Mouse (Mus musculus) MN1 (cell line): ENCODE measurements around the gene Fam83e.

Source experiments
- DNase-seq: peaks from one replicate; pipeline ENCODE4 v3.0.0-alpha.2; 2016; ENCODE audit warnings: low spot score

Fam83e gene

GRCm38 (mm10) chr7:45720413-45721233 is at the start of gene Fam83e:
Gene Fam83e, plus strand, starts transcription at chr7:45721212.
- DNase-seq = no peak

- no peak for DNase-seq
Observed at GRCm38 (mm10) chr7:45677627-45678295, 43.3 kb upstream of the Fam83e start.

DNA sequence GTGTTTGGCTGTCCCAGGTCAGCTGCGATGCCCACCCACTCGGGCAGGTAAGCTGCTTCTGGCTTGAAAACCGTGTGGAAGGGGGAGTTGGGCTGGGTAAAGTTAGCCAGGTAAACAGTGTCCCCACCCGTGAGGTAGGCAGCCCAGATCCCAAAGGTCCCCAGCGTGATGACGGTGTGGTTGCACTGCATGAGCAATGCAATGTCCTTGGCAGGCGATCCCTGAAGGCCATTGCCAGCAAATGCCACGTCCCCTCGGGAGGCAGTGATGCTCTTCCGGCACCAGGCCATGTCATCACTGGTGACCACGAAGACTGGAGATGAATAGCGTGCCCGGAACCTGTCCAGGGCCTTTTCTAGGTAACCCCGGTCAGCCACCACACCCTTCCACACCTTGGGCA is 42.5 kb upstream of the Fam83e start:
- DNase-seq = no peak

DNA sequence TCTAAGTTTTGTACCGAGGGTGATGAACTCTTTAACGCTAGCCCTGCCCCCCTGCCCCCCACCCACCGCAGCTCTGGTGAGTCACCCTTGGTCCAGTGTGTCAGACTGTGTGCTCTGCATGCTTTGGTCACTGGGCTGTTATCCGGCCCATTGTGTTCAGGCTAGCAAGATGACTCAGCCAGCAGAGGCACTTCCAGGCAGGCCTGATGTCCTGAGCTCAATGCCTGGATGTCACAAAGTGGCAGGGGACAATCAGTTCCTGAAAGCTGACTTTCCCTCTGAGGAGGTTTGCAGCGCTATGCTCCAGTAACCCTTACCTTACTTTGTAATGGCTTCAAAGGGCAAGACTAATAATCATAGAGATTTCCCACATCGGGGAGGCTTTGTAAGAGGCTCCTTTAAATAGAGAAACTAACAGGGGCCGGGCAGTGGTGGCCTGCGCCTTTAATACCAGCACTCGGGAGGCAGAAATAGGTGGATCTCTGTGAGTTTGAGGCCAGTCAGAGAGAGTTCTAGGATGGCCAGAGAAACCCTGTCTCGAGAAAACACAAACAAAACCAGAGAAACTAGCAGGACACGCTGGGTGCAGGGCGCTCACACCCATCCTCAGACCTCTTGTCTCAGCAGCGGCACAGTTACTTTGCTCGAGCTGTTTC is 40.9 kb upstream of the Fam83e start:
- peak; percentile 49 for DNase-seq

DNA sequence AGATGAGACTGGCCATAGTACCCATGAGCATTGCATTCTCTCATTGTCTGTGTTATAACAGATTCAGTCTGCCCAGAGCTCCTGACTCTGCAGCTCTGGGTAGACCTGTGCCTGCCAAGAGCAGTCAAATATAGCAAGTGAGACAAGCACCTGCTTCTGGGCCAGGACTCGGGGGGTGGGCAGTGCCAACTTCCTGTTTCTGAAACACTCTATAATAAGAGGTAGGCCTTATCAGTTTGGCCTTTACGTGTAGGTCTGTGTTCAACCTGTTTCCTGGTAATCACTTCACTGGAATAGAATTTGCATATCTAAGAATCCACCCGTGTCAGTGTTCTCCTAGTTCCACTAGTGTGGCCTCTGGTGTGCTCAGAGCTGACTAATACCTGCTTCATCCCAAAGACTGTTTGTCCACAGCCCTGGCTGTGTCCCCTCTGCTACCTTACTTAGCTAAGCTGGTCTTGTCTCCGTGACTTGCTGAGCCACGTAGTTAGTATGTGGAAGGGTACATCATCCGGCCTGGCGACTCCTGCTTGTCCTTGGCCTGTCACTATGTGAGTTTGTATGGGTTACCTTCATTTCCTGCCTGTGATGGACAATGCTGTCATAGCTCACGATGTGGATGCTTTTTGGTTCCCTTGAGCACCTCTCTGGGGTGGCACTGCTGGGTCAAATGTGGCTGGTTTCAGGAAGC is 39.8 kb upstream of the Fam83e start:
- no peak for DNase-seq

GRCm38 (mm10) chr7:45682144-45683126 is 38.6 kb upstream of the Fam83e start:
- peak; percentile 88 for DNase-seq

DNA sequence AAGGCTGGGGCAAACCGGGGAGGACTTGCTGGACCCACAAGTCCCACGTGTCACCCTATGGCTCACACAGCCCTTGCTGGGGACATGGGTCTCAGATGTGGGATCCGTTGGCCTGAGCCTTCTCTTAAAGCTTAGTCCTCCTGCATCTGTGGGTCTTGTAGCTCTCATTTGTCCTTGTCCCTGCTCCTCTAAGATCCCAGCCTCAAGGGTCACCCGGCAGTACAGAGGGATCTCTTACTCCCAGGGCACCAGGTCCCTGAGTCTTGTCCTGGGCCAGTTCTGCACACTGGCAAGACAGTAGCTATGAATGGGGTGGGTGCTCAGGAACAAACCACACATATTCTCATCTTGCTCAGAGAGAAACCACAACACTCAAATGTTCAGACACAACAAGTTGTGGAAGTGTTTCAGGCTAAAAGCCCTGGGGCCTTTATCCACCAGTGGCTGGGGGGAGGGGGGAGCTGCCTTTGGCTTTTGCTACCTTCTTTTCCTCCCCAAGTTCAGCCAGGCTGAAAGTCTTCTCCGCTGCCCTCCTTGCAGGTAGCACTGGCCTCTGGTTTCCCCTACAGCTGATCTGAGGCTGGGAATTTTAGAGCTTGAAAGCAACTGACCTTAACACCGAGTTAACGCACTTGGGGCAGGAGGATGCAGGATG is 37.5 kb upstream of the Fam83e start, which contains the start of gene Ntn5:
TSS of gene Ntn5 (plus strand) at position 627 of the 655 bp plus-strand sequence.
- no peak for DNase-seq

GRCm38 (mm10) chr7:45685811-45686210 is 35.2 kb upstream of the Fam83e start:
- no peak for DNase-seq

DNA sequence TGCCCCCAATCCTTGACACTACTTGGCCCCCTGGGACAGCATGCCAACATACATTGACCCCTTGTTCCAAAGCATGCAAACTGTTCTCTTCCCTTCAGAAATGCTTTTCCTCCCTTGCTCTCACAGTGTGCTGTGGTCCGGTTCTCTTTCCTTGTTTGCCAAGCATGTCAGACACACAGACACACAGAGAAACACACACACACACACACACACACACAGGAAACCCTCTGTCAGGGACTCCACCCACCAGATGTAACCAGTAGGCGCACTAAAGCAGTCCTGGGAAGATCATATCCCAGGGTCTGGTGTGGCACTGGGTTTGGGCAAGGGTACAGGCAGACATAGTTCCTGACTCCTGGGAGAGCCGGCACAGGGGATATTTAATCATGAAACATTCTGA is 34.2 kb upstream of the Fam83e start:
- no peak for DNase-seq

DNA sequence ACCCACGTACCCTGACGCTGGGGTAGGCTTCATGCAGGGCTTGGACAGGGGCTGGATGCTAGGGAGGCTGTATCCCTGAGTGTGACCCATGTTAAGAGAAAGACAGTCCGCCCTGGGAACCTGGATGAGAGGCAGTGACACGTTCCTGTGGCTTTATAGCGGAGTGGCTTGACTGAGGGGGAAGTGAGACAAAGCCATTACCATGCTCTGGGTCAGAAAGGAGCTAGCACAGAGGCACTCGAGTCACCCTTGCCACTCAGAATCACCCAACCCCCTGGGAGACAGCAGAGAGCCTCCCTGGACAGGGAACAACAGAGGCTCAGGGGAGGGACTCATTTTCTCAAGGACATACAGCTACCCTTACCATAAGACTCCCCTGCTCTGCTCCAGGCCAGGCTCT is 31.9 kb upstream of the Fam83e start:
- no peak for DNase-seq

DNA sequence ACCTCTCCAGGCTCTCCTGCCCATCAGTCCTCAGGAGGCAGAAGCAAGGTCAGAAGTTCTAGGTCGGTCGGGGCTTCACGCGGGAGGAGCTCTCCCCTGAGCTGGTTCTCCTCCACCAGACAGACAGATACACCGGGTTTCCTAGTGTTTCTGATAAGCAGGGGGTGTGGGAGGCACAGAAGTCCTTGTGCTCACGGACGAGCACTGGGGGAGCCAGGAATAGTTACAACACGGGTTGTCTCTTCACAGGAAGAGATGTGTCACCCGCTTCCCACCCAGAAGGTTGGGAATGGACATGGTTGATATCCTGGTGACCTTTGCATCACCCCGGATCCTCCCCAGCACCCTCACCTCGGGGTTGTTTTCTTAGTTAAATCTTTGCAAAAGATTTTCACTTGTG is 31.2 kb upstream of the Fam83e start:
- DNase-seq = no peak

GRCm38 (mm10) chr7:45692364-45692763 is 28.6 kb upstream of the Fam83e start:
- no peak for DNase-seq

- DNase-seq = no peak
Observed at GRCm38 (mm10) chr7:45693921-45694591, 27.0 kb upstream of the Fam83e start, which contains the start of gene Sec1. Gene Sec1, minus strand, starts transcription at chr7:45694402.

GRCm38 (mm10) chr7:45695098-45695497 is 25.9 kb upstream of the Fam83e start:
- DNase-seq = no peak

DNA sequence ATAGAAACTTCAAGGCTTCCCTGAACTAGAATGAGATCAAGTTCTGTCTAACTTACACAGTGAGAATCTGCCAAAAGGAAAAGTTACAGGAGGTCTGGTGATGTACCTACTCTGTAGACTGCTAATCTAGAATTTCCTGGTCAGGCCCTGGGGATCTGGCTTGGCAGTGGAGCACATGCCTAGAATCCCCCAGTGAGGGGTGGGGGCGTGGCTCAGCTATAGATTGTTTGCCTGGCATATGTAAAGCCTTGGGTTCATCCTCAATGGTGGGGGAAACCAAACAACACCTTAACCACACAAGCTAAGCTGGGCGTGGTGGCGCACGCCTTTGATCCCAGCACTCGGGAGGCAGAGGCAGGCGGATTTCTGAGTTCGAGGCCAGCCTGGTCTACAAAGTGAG is 23.1 kb upstream of the Fam83e start:
- no peak for DNase-seq

- DNase-seq = no peak
Observed at GRCm38 (mm10) chr7:45699523-45700141, 21.4 kb upstream of the Fam83e start, which contains the start of gene Car11. Gene Car11, plus strand, starts transcription at chr7:45699843.

GRCm38 (mm10) chr7:45700301-45701015 is 20.6 kb upstream of the Fam83e start:
- DNase-seq = peak; percentile 88

DNA sequence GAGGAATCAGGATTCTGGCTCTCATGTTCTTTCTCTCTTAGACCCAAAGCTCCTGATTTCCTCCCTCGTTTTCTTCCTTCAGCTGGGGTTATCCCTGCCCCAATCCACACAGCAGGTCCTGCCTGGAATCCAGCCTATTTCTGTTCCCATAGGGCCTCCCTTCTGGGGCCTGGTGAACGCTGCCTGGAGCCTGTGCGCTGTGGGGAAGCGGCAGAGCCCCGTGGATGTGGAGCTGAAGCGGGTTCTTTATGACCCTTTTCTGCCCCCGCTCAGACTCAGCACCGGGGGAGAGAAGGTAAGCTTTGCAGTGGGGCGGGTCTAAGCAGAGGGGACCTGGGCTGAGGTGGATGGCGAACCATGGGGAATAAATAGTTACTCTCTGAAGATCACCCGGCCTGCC is 19.9 kb upstream of the Fam83e start:
- DNase-seq = peak; percentile 71

GRCm38 (mm10) chr7:45701607-45702006 is 19.4 kb upstream of the Fam83e start:
- DNase-seq = no peak
